Mouse (Mus musculus): ENCODE data around the gene Bmx. TPM values are rescaled to one million over a fixed set of nuclear protein-coding genes. Genes with fewer than 3 reads are reported as not detected.

The Bmx gene
- total and polyA plus RNA-seq, 3 experiments: not detected

- no peak for DNase-seq (ENCODE audit: low read depth, low spot score)
- no peak overlapping the region for H3K9ac ChIP-seq (ENCODE audit: control insufficient read depth, low read depth, low read length, poor library complexity, severe bottlenecking)
- TF ChIP-seq E2F4 (IDR thresholded peaks at IDR 0.05; ENCODE audit: borderline replicate concordance, low read depth, low read length) (no peak), CTCF (IDR thresholded peaks at IDR 0.05 in 2 of 3, conservative IDR thresholded peaks at IDR 0.05 in 1 of 3; ENCODE audit: control insufficient read depth in 1 of 3, insufficient read depth in 1 of 3, low read depth in 2 of 3, low read length in 3 of 3, poor library complexity in 1 of 3, severe bottlenecking in 1 of 3) (no peak), USF1 (IDR thresholded peaks at IDR 0.05; ENCODE audit: low read depth, low read length) (no peak), TAL1 (IDR thresholded peaks at IDR 0.05; ENCODE audit: low read length) (no peak), MAZ (IDR thresholded peaks at IDR 0.05; ENCODE audit: low read depth, low read length) (no peak), BHLHE40 (IDR thresholded peaks at IDR 0.05; ENCODE audit: borderline replicate concordance, low read depth, low read length) (no peak)
- no peaks in the 10 kb centered on the region for H3K36me3 ChIP-seq (ENCODE audit: control insufficient read depth in 1 of 2, insufficient read depth in 2 of 2, low read length in 2 of 2)
- no peaks in the 10 kb centered on the region for H3K27me3 ChIP-seq (ENCODE audit: control insufficient read depth in 1 of 2, insufficient read depth in 2 of 2, low read length in 2 of 2)
- no peak overlapping the region for H3K27ac ChIP-seq (ENCODE audit: control insufficient read depth, low read depth, low read length)
- H3K9me3 ChIP-seq (replicated peaks; ENCODE audit: insufficient read depth, low read length): no peaks in the 10 kb centered on the region
- H3K4me1 ChIP-seq (ENCODE audit: control insufficient read depth in 1 of 2, insufficient read depth in 2 of 2, low read length in 2 of 2): no peaks in the 10 kb centered on the region
- H3K79me2 ChIP-seq (ENCODE audit: control insufficient read depth, insufficient read depth, low read length, poor library complexity): no peaks in the 10 kb centered on the region
- H3K4me3 ChIP-seq (ENCODE audit: control insufficient read depth in 1 of 2, insufficient read depth in 1 of 2, low read depth in 2 of 2, low read length in 2 of 2): no peak overlapping the region
Observed at GRCm38 (mm10) chrX:164283808-164284207, 25.8 kb upstream of the Bmx start.

GRCm38 (mm10) chrX:164280918-164281647, 23.1 kb upstream of the Bmx start:
- H3K9me3 ChIP-seq (replicated peaks; ENCODE audit: insufficient read depth, low read length): no peaks in the 10 kb centered on the region
- no peak overlapping the region for H3K4me3 ChIP-seq (ENCODE audit: control insufficient read depth in 1 of 2, insufficient read depth in 1 of 2, low read depth in 2 of 2, low read length in 2 of 2)
- H3K27ac ChIP-seq (ENCODE audit: control insufficient read depth, low read depth, low read length): no peak overlapping the region
- TF ChIP-seq ZKSCAN1 (IDR thresholded peaks at IDR 0.05; ENCODE audit: low read depth, low read length) (no peak), NRF1 (IDR thresholded peaks at IDR 0.05; ENCODE audit: insufficient read depth, low read depth, low read length, poor library complexity, severe bottlenecking) (no peak), JUND (IDR thresholded peaks at IDR 0.05; ENCODE audit: low read depth, low read length) (no peak)
- no peak for DNase-seq (ENCODE audit: low read depth, low spot score)
- H3K36me3 ChIP-seq (ENCODE audit: control insufficient read depth in 1 of 2, insufficient read depth in 2 of 2, low read length in 2 of 2): no peaks in the 10 kb centered on the region
- H3K27me3 ChIP-seq (ENCODE audit: control insufficient read depth in 1 of 2, insufficient read depth in 2 of 2, low read length in 2 of 2): no peaks in the 10 kb centered on the region
- no peak overlapping the region for H3K9ac ChIP-seq (ENCODE audit: control insufficient read depth, low read depth, low read length, poor library complexity, severe bottlenecking)
- no peaks in the 10 kb centered on the region for H3K4me1 ChIP-seq (ENCODE audit: control insufficient read depth in 1 of 2, insufficient read depth in 2 of 2, low read length in 2 of 2)
- H3K79me2 ChIP-seq (ENCODE audit: control insufficient read depth, insufficient read depth, low read length, poor library complexity): no peaks in the 10 kb centered on the region

- H3K9ac ChIP-seq (ENCODE audit: control insufficient read depth, low read depth, low read length, poor library complexity, severe bottlenecking): no peak overlapping the region
- H3K36me3 ChIP-seq (ENCODE audit: control insufficient read depth in 1 of 2, insufficient read depth in 2 of 2, low read length in 2 of 2): peaks cover 0 to 19% of the 10 kb centered on the region in 2 experiments; a peak in 2 of 4 replicates
- no peak overlapping the region for H3K27ac ChIP-seq (ENCODE audit: control insufficient read depth, low read depth, low read length)
- peaks cover 6 to 13% of the 10 kb centered on the region in 2 experiments for H3K4me1 ChIP-seq (ENCODE audit: control insufficient read depth in 1 of 2, insufficient read depth in 2 of 2, low read length in 2 of 2)
- peak; percentile 6 for DNase-seq (ENCODE audit: low read depth, low spot score)
- no peaks in the 10 kb centered on the region for H3K9me3 ChIP-seq (replicated peaks; ENCODE audit: insufficient read depth, low read length)
- H3K79me2 ChIP-seq (ENCODE audit: control insufficient read depth, insufficient read depth, low read length, poor library complexity): no peaks in the 10 kb centered on the region
- H3K27me3 ChIP-seq (ENCODE audit: control insufficient read depth in 1 of 2, insufficient read depth in 2 of 2, low read length in 2 of 2): no peaks in the 10 kb centered on the region
- H3K4me3 ChIP-seq (ENCODE audit: control insufficient read depth in 1 of 2, insufficient read depth in 1 of 2, low read depth in 2 of 2, low read length in 2 of 2): no peak overlapping the region
- no peak for TF ChIP-seq ZKSCAN1 (IDR thresholded peaks at IDR 0.05; ENCODE audit: low read depth, low read length)
- no peak for TF ChIP-seq USF1 (IDR thresholded peaks at IDR 0.05; ENCODE audit: low read depth, low read length)
- peak in 1 of 2 experiments; percentile 22; a peak in 1 of 4 replicates for TF ChIP-seq EP300 (IDR thresholded peaks at IDR 0.05; ENCODE audit: low read depth in 1 of 2, low read length in 2 of 2)
- no peak for TF ChIP-seq NELFE (IDR thresholded peaks at IDR 0.05; ENCODE audit: low read depth, low read length)
- TF ChIP-seq POLR2AphosphoS5 (IDR thresholded peaks at IDR 0.05; ENCODE audit: borderline replicate concordance, low read depth, low read length): no peak
- no peak for TF ChIP-seq JUND (IDR thresholded peaks at IDR 0.05; ENCODE audit: low read depth, low read length)
- TF ChIP-seq MYC (IDR thresholded peaks at IDR 0.05; ENCODE audit: low read depth, low read length): no peak
- no peak for TF ChIP-seq ZC3H11A (IDR thresholded peaks at IDR 0.05; ENCODE audit: low read depth, low read length)
- TF ChIP-seq TAL1 (IDR thresholded peaks at IDR 0.05; ENCODE audit: low read length): no peak
- TF ChIP-seq GATA1 (IDR thresholded peaks at IDR 0.05; ENCODE audit: low read depth, low read length): peak; percentile 48
- TF ChIP-seq ZNF384 (IDR thresholded peaks at IDR 0.05; ENCODE audit: low read depth, low read length): no peak
- no peak for TF ChIP-seq ZMIZ1 (IDR thresholded peaks at IDR 0.05; ENCODE audit: low read depth, low read length)
- TF ChIP-seq NRF1 (IDR thresholded peaks at IDR 0.05; ENCODE audit: insufficient read depth, low read depth, low read length, poor library complexity, severe bottlenecking): no peak
- TF ChIP-seq CTCF (IDR thresholded peaks at IDR 0.05 in 2 of 3, conservative IDR thresholded peaks at IDR 0.05 in 1 of 3; ENCODE audit: control insufficient read depth in 1 of 3, insufficient read depth in 1 of 3, low read depth in 2 of 3, low read length in 3 of 3, poor library complexity in 1 of 3, severe bottlenecking in 1 of 3): no peak
- TF ChIP-seq POLR2A (IDR thresholded peaks at IDR 0.05; ENCODE audit: control insufficient read depth in 1 of 2, insufficient read depth in 1 of 2, low read depth in 1 of 2, low read length in 2 of 2, poor library complexity in 1 of 2): no peak
- no peak for TF ChIP-seq MAFK (IDR thresholded peaks at IDR 0.05; ENCODE audit: borderline replicate concordance, low read depth, low read length)
- no peak for TF ChIP-seq MYB (IDR thresholded peaks at IDR 0.05; ENCODE audit: low read depth, low read length)
- TF ChIP-seq MXI1 (IDR thresholded peaks at IDR 0.05; ENCODE audit: low read depth, low read length): no peak
- TF ChIP-seq MAX (IDR thresholded peaks at IDR 0.05; ENCODE audit: low read length): no peak
- 0 out of 2 replicates have a peak, but pooled peaks have one; percentile 8 for TF ChIP-seq RCOR1 (IDR thresholded peaks at IDR 0.05; ENCODE audit: low read depth, low read length)
- no peak for TF ChIP-seq HCFC1 (IDR thresholded peaks at IDR 0.05; ENCODE audit: low read depth, low read length)
Observed at GRCm38 (mm10) chrX:164275536-164275935, 17.5 kb upstream of the Bmx start.
